ENCODE assay signal across 8 mouse cellular contexts in genomic region chr4:151483299-151483976, GRCm38 (mm10).
DNase-seq lines count a peak whose midpoint lies in the region; ATAC-seq and TF ChIP-seq lines count a peak whose summit lies in the region.
"Had no signal": no experiment of that assay in that cellular context is flagged by ENCODE, and none has a peak within 500 bp of the region (broad histone marks: within the 10 kb centered on the region; RNA-seq: fewer than 3 reads in every experiment).

No protein-coding gene starts in this region.

- DNase-seq in adrenal gland, adult 18-20 months (ENCODE audit: low spot score in 2 of 2), result peak; percentile 38 to 56
- peak; percentile 79 to 90 for DNase-seq in cerebellum, adult 18-20 months
- DNase-seq in left cerebral cortex, adult 2 months (ENCODE audit: extremely low spot score in 1 of 2, low spot score in 2 of 2), result peak; percentile 71 to 76
- DNase-seq in stomach, postnatal 0 days (ENCODE audit: low spot score), result peak; percentile 64

- ATAC-seq in forebrain, embryonic 15.5 days (replicated peaks), result peak; percentile 91
- peak; percentile 75 for ATAC-seq in hindbrain, embryonic 16.5 days
- ATAC-seq in midbrain, embryonic 13.5 days, result peak; percentile 91
- no peak for ATAC-seq in stomach, postnatal 0 days (ENCODE audit: low FRiP score, low TSS enrichment)

- WGBS in forebrain, embryonic 15.5 days, result 2% methylated on average over 21 of the region's 21 CpGs
- 11% methylated on average over 21 of the region's 21 CpGs for WGBS in hindbrain, embryonic 16.5 days
- 7% methylated on average over 21 of the region's 21 CpGs for WGBS in midbrain, embryonic 13.5 days
- WGBS in stomach, postnatal 0 days, result 15% methylated on average over 21 of the region's 21 CpGs

- H3K4me2 ChIP-seq in forebrain, embryonic 15.5 days (replicated peaks), result no peak overlapping the region
- peak overlapping the region; percentile 22; the same call in 1 of the 2 replicates for H3K4me2 ChIP-seq in hindbrain, embryonic 16.5 days (ENCODE audit: low read length)
- peak overlapping the region; percentile 22; the same call in 1 of the 2 replicates for H3K4me2 ChIP-seq in midbrain, embryonic 13.5 days (replicated peaks)
- no peak overlapping the region for H3K4me2 ChIP-seq in stomach, postnatal 0 days (replicated peaks; ENCODE audit: low read depth)
- H3K4me2 ChIP-seq: heart, embryonic 13.5 days had no signal

- no peaks in the 10 kb centered on the region for H3K36me3 ChIP-seq in forebrain, embryonic 15.5 days
- no peaks in the 10 kb centered on the region for H3K36me3 ChIP-seq in hindbrain, embryonic 16.5 days (ENCODE audit: control insufficient read depth, insufficient read depth, low read length)
- H3K36me3 ChIP-seq in midbrain, embryonic 13.5 days, result no peaks in the 10 kb centered on the region
- H3K36me3 ChIP-seq in stomach, postnatal 0 days (ENCODE audit: control insufficient read depth, insufficient read depth, low read length), result no peaks in the 10 kb centered on the region
- H3K36me3 ChIP-seq: heart, embryonic 13.5 days had no signal

- TF ChIP-seq CTCF in left cerebral cortex, adult 2 months (IDR thresholded peaks at IDR 0.05), result peak; percentile 83
- TF ChIP-seq CTCF in stomach, postnatal 0 days (IDR thresholded peaks at IDR 0.05; ENCODE audit: low read depth), result peak; percentile 83

- no peaks in the 10 kb centered on the region for H3K9me3 ChIP-seq in forebrain, embryonic 15.5 days
- no peaks in the 10 kb centered on the region for H3K9me3 ChIP-seq in hindbrain, embryonic 16.5 days (ENCODE audit: control insufficient read depth, low read length)
- H3K9me3 ChIP-seq in midbrain, embryonic 13.5 days, result no peaks in the 10 kb centered on the region
- H3K9me3 ChIP-seq in stomach, postnatal 0 days (ENCODE audit: control insufficient read depth, low read length), result no peaks in the 10 kb centered on the region
- H3K9me3 ChIP-seq: heart, embryonic 13.5 days had no signal

- peaks cover 12% of the 10 kb centered on the region for H3K4me1 ChIP-seq in forebrain, embryonic 15.5 days
- H3K4me1 ChIP-seq in hindbrain, embryonic 16.5 days (ENCODE audit: control insufficient read depth, insufficient read depth, low read depth, low read length), result peaks cover 6% of the 10 kb centered on the region; the same call in 1 of the 2 replicates
- peaks cover 16% of the 10 kb centered on the region for H3K4me1 ChIP-seq in midbrain, embryonic 13.5 days (replicated peaks)
- H3K4me1 ChIP-seq in stomach, postnatal 0 days (replicated peaks; ENCODE audit: control insufficient read depth, insufficient read depth), result no peaks in the 10 kb centered on the region
- H3K4me1 ChIP-seq: heart, embryonic 13.5 days had no signal

- no peak for TF ChIP-seq EP300 in stomach, postnatal 0 days (optimal IDR thresholded peaks at IDR 0.05)

- intact Hi-C loops in left cerebral cortex, adult 2 months (cut with DNase I), result loop anchor here (1.0 to 5.0 kb wide), 2 partner anchors 146 to 371 kb away; no protein-coding TSS in a partner anchor

- no peak overlapping the region for H3K27ac ChIP-seq in forebrain, embryonic 15.5 days (replicated peaks)
- H3K27ac ChIP-seq in hindbrain, embryonic 16.5 days (ENCODE audit: low read depth, low read length), result no peak overlapping the region
- H3K27ac ChIP-seq in left cerebral cortex, adult 2 months, result no peak overlapping the region
- H3K27ac ChIP-seq in midbrain, embryonic 13.5 days, result peak overlapping the region; percentile 44
- H3K27ac ChIP-seq in stomach, postnatal 0 days (replicated peaks), result no peak overlapping the region
- H3K27ac ChIP-seq: heart, embryonic 13.5 days had no signal

- H3K9ac ChIP-seq in forebrain, embryonic 15.5 days (replicated peaks), result no peak overlapping the region
- H3K9ac ChIP-seq in hindbrain, embryonic 16.5 days (ENCODE audit: low read depth, low read length), result no peak overlapping the region
- no peak overlapping the region for H3K9ac ChIP-seq in midbrain, embryonic 13.5 days (replicated peaks)
- no peak overlapping the region for H3K9ac ChIP-seq in stomach, postnatal 0 days (ENCODE audit: low read length)
- H3K9ac ChIP-seq: heart, embryonic 13.5 days had no signal

- no peak overlapping the region for H3K4me3 ChIP-seq in forebrain, embryonic 15.5 days
- no peak overlapping the region for H3K4me3 ChIP-seq in hindbrain, embryonic 16.5 days (ENCODE audit: low read length)
- H3K4me3 ChIP-seq in left cerebral cortex, adult 2 months, result no peak overlapping the region
- no peak overlapping the region for H3K4me3 ChIP-seq in midbrain, embryonic 13.5 days (replicated peaks)
- H3K4me3 ChIP-seq in stomach, postnatal 0 days (ENCODE audit: low read depth, low read length), result no peak overlapping the region
- H3K4me3 ChIP-seq: heart, embryonic 13.5 days had no signal

- peaks cover 8% of the 10 kb centered on the region for H3K27me3 ChIP-seq in forebrain, embryonic 15.5 days
- 0 out of 2 replicates have a peak, but pooled peaks cover 2% of the 10 kb centered on the region for H3K27me3 ChIP-seq in hindbrain, embryonic 16.5 days (replicated peaks; ENCODE audit: control insufficient read depth, insufficient read depth, low read length)
- 0 out of 2 replicates have a peak, but pooled peaks cover 7% of the 10 kb centered on the region for H3K27me3 ChIP-seq in midbrain, embryonic 13.5 days
- H3K27me3 ChIP-seq in stomach, postnatal 0 days (ENCODE audit: control insufficient read depth, insufficient read depth, low read length), result no peaks in the 10 kb centered on the region

Comparison
In these comparisons a context has a peak if more than half of its experiments do, and no peak if none do; other contexts are left out.
1. H3K4me2 ChIP-seq: peak in hindbrain, embryonic 16.5 days (single experiment) and midbrain, embryonic 13.5 days (single experiment); none in forebrain, embryonic 15.5 days (single experiment) and stomach, postnatal 0 days (single experiment).
2. Peak in every context shown above with its lines, with median percentiles within 50 percentile points of each other: DNase-seq.